Mouse (Mus musculus) gastrocnemius, postnatal 14 days (tissue): ENCODE measurements around the gene Slc13a5. TPM values are rescaled to one million over a fixed set of nuclear protein-coding genes. Genes with fewer than 3 reads are reported as not detected.

Experiments
- DNase-seq: peaks from one replicate; pipeline ENCODE4 v3.0.0; 2021; ENCODE audit warnings: mixed read lengths
- intact Hi-C: fragments of 180-260 bp; cut with DNase I; formaldehyde crosslinking; loops from one replicate; pipeline ENCODE4 v1.15.1; 2025; ENCODE audit warnings: low total_unique reads
- total RNA-seq, 2 experiments: library from RNA; stranded (reverse); gene quantifications; 2 replicates each; pipeline ENCODE4 v1.2.3; 2021

Slc13a5 gene
- total RNA-seq, 2 experiments from 2014 or later: 0.14 to 0.31 TPM

GRCm38 (mm10) chr11:72214591-72215409 is 52.2 kb downstream of the Slc13a5 start:
- intact Hi-C loops: loop anchor here (10.0 kb wide), 1 partner anchor 1230 kb away; the partner anchor contains the start of gene C1qbp
- peak; percentile 95 for DNase-seq

- intact Hi-C loops: no loop called here
Observed at GRCm38 (mm10) chr11:72207834-72208377, 59.1 kb downstream of the Slc13a5 start.

GRCm38 (mm10) chr11:72207204-72207833 is 59.7 kb downstream of the Slc13a5 start, which contains the start of the genes 4933427D14Rik and Txndc17:
TSS of gene 4933427D14Rik (minus strand) at chr11:72207459.
TSS of gene Txndc17 (plus strand) at chr11:72207547.
- intact Hi-C loops: no loop called here
- peak; percentile 85 for DNase-seq

More at GRCm38 (mm10) chr11:72207834-72208377, 59.1 kb downstream of the Slc13a5 start:
- DNase-seq: no peak

- DNase-seq: no peak
- intact Hi-C loops: no loop called here
Observed at GRCm38 (mm10) chr11:72206341-72207203, 60.5 kb downstream of the Slc13a5 start, which contains the start of gene Gm43951. TSS of gene Gm43951 (minus strand) at chr11:72206840.

- intact Hi-C loops: no loop called here
- no peak for DNase-seq
Observed at GRCm38 (mm10) chr11:72205256-72205655, 61.8 kb downstream of the Slc13a5 start.

GRCm38 (mm10) chr11:72203440-72203839 is 63.6 kb downstream of the Slc13a5 start:
- intact Hi-C loops: no loop called here
- no peak for DNase-seq

GRCm38 (mm10) chr11:72196506-72196905 is 70.5 kb downstream of the Slc13a5 start:
- intact Hi-C loops: no loop called here
- no peak for DNase-seq

- intact Hi-C loops: no loop called here
- DNase-seq: no peak
Observed at GRCm38 (mm10) chr11:72194259-72194658, 72.8 kb downstream of the Slc13a5 start.

Other genes starting within 250 kb of the Slc13a5 start
- gene Aipl1, start 229.7 kb downstream of the Slc13a5 start, total RNA-seq: under 1 TPM in 1 of 2 experiments, not detected in 1; 0.13 TPM
- 1 to 10 TPM; 3.9 to 5.6 TPM for gene Pimreg, start 225.2 kb downstream of the Slc13a5 start, total RNA-seq
- 1 to 10 TPM in 1 of 2 experiments, under 1 TPM in 1; 0.75 to 1.1 TPM for gene Pitpnm3, start 131.4 kb downstream of the Slc13a5 start, total RNA-seq
- gene Gm43951, start 60.4 kb downstream of the Slc13a5 start, total RNA-seq: under 1 TPM; 0.08 to 0.13 TPM
- gene 4933427D14Rik, start 59.8 kb downstream of the Slc13a5 start, total RNA-seq: 1 to 10 TPM; 1.7 to 2.2 TPM
- 10 to 100 TPM; 32.1 to 33.0 TPM for gene Txndc17, start 59.7 kb downstream of the Slc13a5 start, total RNA-seq
- 1 to 10 TPM; 6.3 to 6.7 TPM for gene Med31, start 51.6 kb downstream of the Slc13a5 start, total RNA-seq
- 1 to 10 TPM; 6.4 to 6.6 TPM for gene Xaf1, start 34.4 kb upstream of the Slc13a5 start, total RNA-seq
- gene Fbxo39, start 47.2 kb upstream of the Slc13a5 start, total RNA-seq: not detected
- under 1 TPM; 0.78 TPM for gene Tekt1, start 95.2 kb upstream of the Slc13a5 start, total RNA-seq
- gene Smtnl2, start 144.5 kb upstream of the Slc13a5 start, total RNA-seq: 100 to 1,000 TPM; 160 to 162 TPM
- under 1 TPM; 0.18 to 0.38 TPM for gene Ggt6, start 168.3 kb upstream of the Slc13a5 start, total RNA-seq
- 10 to 100 TPM; 58.7 to 62.8 TPM for gene Mybbp1a, start 174.1 kb upstream of the Slc13a5 start, total RNA-seq
- 10 to 100 TPM; 11.4 to 14.7 TPM for gene Spns2, start 222.7 kb upstream of the Slc13a5 start, total RNA-seq